Mouse (Mus musculus): ENCODE measurements around the gene Gjd3. TPM values are rescaled to one million over a fixed set of nuclear protein-coding genes. Genes with fewer than 3 reads are reported as not detected.

Gene Gjd3
- polyA plus RNA-seq, 1 experiment from 2014 or later: not detected

DNA sequence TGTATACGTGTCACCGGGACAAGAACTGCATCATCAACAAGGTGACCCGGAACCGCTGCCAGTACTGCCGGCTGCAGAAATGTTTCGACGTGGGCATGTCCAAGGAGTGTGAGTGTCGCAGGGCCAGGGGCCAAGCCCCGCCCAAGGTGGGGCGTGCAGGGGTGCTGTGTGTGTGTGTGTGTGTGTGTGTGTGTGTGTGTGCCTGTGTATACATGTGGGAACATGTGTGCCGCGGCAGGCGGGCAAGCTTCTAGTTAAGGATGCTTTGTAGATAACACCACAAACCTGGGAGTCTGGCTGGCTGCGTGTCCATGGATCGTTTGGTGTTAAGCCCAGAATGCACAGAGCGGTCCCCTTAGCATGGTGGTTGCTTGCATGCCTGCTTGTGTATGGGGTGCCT is 14.7 kb downstream of the Gjd3 start:
- peaks cover 84% of the 10 kb centered on the region for H3K27me3 ChIP-seq (replicated peaks)
- H3K4me1 ChIP-seq: peaks cover 68% of the 10 kb centered on the region
- H3K4me3 ChIP-seq: no peak overlapping the region
- peaks cover 45% of the 10 kb centered on the region for H3K36me3 ChIP-seq
- no peak for ATAC-seq
- no peak overlapping the region for H3K9ac ChIP-seq
- no peak overlapping the region for H3K27ac ChIP-seq
- no peak overlapping the region for H3K4me2 ChIP-seq
- WGBS (ENCODE audit: insufficient replicate concordance): 69% methylated on average over 16 of the region's 16 CpGs
- no peaks in the 10 kb centered on the region for H3K9me3 ChIP-seq (replicated peaks)

DNA sequence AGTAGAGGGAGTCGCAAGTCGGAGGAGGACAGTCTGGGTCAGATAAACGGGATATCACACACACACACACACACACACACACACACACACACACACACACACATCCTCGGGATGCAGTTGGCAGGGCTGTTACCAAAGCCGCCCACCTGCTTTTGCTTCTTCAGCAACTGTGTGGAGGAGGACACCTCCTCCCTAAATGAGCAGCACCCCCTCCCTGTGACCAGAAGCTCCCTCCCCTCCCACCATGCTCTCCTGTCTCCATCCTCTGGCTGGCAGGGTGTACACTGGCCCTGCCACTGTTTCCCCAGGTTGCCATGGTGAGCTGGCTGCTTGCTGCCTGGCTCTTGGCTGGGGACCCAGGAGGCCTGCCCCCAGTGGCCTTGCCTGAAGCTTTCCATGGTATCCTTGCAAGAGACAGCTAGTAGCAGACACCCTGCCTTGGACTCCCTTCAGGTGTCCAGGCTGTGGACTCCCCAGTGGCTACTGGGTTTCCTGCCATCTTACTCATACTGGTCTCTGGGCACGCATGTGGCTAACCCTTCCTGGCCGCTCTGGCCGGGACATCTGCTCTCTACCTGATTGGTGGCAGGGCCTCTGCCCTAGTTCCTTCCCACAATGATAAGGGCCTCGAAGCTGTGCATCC is 16.2 kb downstream of the Gjd3 start:
- peaks cover 37% of the 10 kb centered on the region for H3K36me3 ChIP-seq
- no peak overlapping the region for H3K9ac ChIP-seq

DNA sequence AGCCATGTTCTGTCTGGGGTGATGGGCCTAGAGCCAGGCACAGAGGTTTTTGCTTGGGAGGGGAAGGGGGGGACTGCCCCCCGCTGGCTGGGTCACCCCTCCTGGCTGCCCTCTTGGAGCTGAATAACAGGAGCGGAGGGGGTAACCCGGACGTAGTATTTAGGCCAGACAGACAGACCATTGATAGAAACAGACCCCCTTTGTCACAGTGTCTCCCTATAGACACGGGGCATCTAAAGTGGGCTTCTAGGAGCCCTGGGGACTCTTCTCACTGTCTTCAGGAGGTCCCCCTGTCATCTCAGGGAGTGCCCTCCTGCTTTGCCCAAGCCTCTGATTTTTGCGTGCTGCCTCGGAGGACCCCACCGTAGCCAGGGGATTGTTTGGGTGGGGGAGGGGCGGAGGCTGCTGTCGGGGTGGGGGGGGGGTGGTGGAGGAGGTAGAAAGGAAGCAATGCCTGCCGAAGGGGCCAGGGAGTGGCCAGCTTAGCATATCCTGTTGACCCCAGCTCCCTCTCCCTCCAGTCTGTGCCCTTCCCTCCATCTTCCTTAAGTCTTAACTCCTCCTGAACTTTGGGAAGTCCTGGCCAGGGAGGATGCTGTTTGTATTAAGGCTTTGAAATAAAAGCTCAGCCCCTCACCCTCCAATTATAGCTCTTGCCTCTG is 17.3 kb downstream of the Gjd3 start:
- no peak overlapping the region for H3K4me3 ChIP-seq
- peaks cover 99% of the 10 kb centered on the region for H3K27me3 ChIP-seq (replicated peaks)
- ATAC-seq: no peak
- peak overlapping the region; percentile 70; the same call in 1 of the 2 replicates for H3K27ac ChIP-seq
- 28% methylated on average over 10 of the region's 11 CpGs for WGBS (ENCODE audit: insufficient replicate concordance)
- H3K36me3 ChIP-seq: peaks cover 26% of the 10 kb centered on the region
- no peaks in the 10 kb centered on the region for H3K9me3 ChIP-seq (replicated peaks)
- H3K4me1 ChIP-seq: peaks cover 94% of the 10 kb centered on the region
- H3K4me2 ChIP-seq: peak overlapping the region; percentile 100
- no peak overlapping the region for H3K9ac ChIP-seq

More for the DNA sequence above, 16.2 kb downstream of the Gjd3 start:
- H3K4me1 ChIP-seq: peaks cover 83% of the 10 kb centered on the region
- no peak overlapping the region for H3K4me2 ChIP-seq
- ATAC-seq: no peak
- peaks cover 99% of the 10 kb centered on the region for H3K27me3 ChIP-seq (replicated peaks)
- no peaks in the 10 kb centered on the region for H3K9me3 ChIP-seq (replicated peaks)
- H3K27ac ChIP-seq: no peak overlapping the region
- WGBS (ENCODE audit: insufficient replicate concordance): 23% methylated on average over 6 of the region's 9 CpGs
- H3K4me3 ChIP-seq: no peak overlapping the region

DNA sequence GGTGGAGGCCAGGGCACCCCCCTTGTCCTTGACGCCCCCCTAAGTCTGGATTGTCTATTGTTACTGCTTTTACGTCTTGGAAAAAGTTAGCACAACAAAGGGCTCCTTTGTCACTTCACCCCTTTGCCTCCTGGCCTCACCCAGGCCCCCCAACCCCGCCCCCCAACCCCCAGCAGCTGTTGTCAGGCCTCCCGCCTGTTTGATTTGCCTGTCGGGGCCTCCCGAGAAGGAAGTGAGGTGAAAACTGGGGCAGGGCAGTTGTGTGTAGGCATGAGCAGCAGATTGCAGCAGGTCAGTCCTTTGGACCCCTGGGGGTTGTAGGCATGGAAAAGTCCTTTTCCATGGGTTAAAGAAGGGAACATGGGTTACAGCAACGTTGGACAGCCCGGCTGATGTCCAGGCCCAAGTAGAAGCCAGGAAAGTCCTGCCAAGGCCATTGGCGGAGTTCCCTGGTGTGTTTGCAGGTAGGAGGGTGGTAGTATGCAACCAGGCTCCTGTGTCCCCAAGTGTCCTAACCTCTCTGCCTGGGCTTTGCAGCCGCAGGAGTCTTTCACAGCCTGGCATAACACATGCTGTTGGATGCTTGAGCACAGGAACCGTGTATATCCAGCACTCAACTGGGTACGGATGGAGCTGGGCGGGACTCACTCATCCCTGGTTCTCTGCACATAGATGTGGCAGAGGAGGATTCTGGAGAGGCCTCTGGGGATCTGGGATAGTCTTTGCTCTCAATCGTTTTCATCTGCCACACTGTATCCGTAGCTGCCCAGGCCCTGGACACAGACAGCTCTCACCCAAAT is 18.0 kb downstream of the Gjd3 start:
- Histone ChIP-seq H3K4me1 (peaks cover 94% of the 10 kb centered on the region), H3K4me2 (peak overlapping the region; percentile 100), H3K27ac (peak overlapping the region; percentile 70), H3K36me3 (peaks cover 19% of the 10 kb centered on the region), H3K4me3 (0 out of 2 replicates have a peak overlapping the region, but pooled peaks have one; percentile 3), H3K9ac (no peak overlapping the region), H3K27me3 (replicated peaks) (peaks cover 99% of the 10 kb centered on the region), H3K9me3 (replicated peaks) (no peaks in the 10 kb centered on the region)
- WGBS (ENCODE audit: insufficient replicate concordance): 40% methylated on average over 15 of the region's 15 CpGs
- no peak for ATAC-seq

DNA sequence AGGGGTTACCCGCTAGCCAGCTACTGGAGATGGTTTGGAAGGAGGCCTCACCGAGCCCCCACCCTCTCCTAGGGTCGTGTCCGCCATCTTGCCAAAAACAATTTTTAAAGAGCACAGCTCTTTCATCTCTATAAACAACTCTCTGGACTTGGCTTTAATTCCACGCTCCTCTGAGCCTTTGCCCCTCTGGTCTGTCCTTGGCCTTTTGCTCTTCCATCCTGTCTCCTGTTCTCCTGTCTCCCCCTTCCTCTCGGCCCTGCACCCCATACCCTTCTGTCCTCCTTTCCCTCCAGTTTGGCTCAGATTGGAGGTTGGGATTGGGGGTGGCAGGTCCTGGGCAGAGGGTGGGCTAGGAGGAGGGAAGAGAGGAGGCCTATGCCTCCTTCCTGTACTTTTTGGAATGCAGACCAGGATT is 18.6 kb downstream of the Gjd3 start:
- 25% methylated on average over 6 of the region's 6 CpGs for WGBS (ENCODE audit: insufficient replicate concordance)
- H3K36me3 ChIP-seq: peaks cover 14% of the 10 kb centered on the region
- peaks cover 94% of the 10 kb centered on the region for H3K4me1 ChIP-seq
- no peaks in the 10 kb centered on the region for H3K9me3 ChIP-seq (replicated peaks)
- H3K9ac ChIP-seq: no peak overlapping the region
- peaks cover 94% of the 10 kb centered on the region for H3K27me3 ChIP-seq (replicated peaks)
- peak overlapping the region; percentile 70 for H3K27ac ChIP-seq
- peak overlapping the region; percentile 70 for H3K4me3 ChIP-seq
- no peak for ATAC-seq
- H3K4me2 ChIP-seq: peak overlapping the region; percentile 100

DNA sequence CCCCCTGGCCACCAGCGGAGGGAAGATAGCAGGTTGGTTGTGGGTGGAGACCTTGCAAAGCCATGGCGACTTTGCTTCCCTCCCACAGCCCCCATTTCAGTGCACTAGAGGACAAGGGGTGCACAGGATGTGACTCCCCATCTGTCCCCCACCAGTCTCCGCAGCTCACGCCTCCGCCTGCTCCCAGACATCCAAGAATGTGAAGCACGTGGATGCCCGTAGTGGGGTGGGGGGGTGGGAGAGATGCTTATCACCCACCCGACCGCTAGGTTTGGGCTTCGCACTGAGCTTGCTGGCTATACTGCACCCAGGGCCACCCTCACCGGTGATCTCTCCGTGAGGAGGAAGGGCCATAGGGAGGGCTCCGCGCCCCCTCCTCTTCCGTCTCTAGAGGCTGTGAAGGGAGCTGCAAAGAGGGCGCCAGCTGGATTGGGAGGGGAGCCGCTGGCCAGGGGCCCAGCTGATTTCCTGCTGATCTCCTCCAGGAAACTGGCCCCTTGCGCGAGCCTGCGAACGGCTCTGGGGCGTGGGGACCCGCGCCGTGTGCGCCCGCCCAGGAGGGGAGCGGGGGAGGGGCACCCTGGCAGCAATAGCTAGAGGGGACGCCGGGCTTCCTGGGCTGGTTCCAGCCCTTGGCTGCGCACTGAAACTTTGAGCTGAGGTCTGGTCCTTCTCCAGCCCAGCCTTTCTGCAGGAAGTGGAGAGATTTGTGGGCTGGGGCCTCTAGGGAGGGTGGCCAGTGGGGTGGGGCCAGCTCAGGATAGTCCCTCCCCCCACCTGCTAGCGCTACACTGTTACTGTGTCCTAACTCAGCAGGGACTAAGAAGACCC is 19.4 kb downstream of the Gjd3 start:
- WGBS (ENCODE audit: insufficient replicate concordance): under 1% methylated on average over 32 of the region's 32 CpGs
- Histone ChIP-seq H3K27ac (peak overlapping the region; percentile 70), H3K9ac (0 out of 2 replicates have a peak overlapping the region, but pooled peaks have one; percentile 6), H3K36me3 (peaks cover 14% of the 10 kb centered on the region), H3K4me3 (peak overlapping the region; percentile 70), H3K27me3 (replicated peaks) (peaks cover 85% of the 10 kb centered on the region), H3K4me1 (peaks cover 92% of the 10 kb centered on the region), H3K9me3 (replicated peaks) (no peaks in the 10 kb centered on the region), H3K4me2 (peak overlapping the region; percentile 100)
- peak; percentile 24 for ATAC-seq

DNA sequence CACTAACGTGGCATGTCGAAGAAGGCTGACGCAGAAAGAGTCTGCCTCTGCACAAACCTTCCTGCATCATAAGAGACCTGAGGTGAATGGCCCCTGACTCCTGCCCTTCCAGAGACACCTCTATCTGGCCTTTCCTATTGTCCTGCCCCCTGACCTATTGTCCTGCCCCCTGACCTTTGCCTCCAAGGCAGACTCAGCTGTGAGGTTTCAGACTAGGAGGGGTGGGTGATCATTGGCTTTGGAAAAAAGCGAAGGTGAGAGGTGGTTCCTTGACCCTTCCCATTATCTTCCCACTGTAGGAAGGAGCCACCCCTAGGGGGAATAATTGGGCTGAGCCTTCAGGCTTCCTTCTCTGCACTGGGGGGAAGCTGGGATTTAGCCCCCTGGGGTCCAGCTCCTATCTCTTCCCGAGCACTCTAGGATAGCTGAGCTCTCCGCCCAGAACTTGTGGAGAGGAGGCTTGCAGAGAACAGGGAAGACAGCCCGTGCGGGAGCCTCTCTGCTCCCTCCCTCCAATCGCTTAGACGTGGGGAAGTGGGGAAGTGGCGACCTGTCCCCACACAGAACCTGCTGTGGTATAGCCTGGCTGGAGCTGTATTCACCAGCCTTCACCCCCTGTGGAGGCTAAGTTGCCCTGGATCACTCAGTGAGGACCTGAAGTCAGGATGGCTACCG is 20.3 kb downstream of the Gjd3 start:
- 0 out of 2 replicates have a peak overlapping the region, but pooled peaks have one; percentile 6 for H3K9ac ChIP-seq
- peak overlapping the region; percentile 70 for H3K4me3 ChIP-seq
- no peaks in the 10 kb centered on the region for H3K9me3 ChIP-seq (replicated peaks)
- 4% methylated on average over 12 of the region's 12 CpGs for WGBS (ENCODE audit: insufficient replicate concordance)
- peak overlapping the region; percentile 100 for H3K4me2 ChIP-seq
- peaks cover 11% of the 10 kb centered on the region for H3K36me3 ChIP-seq
- H3K4me1 ChIP-seq: peaks cover 87% of the 10 kb centered on the region
- no peak for ATAC-seq
- H3K27ac ChIP-seq: peak overlapping the region; percentile 70
- peaks cover 77% of the 10 kb centered on the region for H3K27me3 ChIP-seq (replicated peaks)

DNA sequence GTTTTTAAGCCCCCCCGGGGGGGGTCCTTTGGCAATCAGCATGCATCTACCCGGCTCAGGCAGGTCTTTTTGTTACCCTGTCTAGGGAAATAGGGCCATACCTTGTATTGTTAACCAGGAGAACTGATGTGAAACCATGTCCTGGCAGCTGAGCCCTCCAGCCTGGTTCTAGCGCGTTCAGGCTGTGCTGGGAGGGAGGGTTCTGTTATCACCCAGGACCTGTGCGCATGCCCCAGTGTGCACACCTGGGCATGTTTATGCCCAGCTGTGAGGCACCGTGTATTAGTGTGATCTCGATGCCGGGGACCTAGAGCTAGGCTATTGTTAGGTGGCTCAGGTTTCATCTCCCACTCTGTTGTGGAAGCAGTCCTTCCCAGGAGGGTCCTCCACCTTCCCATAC is 21.1 kb downstream of the Gjd3 start:
- no peaks in the 10 kb centered on the region for H3K9me3 ChIP-seq (replicated peaks)
- WGBS (ENCODE audit: insufficient replicate concordance): 17% methylated on average over 8 of the region's 8 CpGs
- no peak overlapping the region for H3K27ac ChIP-seq
- no peak overlapping the region for H3K9ac ChIP-seq
- peak overlapping the region; percentile 100 for H3K4me2 ChIP-seq
- peaks cover 71% of the 10 kb centered on the region for H3K27me3 ChIP-seq (replicated peaks)
- H3K36me3 ChIP-seq: peaks cover 5% of the 10 kb centered on the region
- peaks cover 81% of the 10 kb centered on the region for H3K4me1 ChIP-seq
- H3K4me3 ChIP-seq: peak overlapping the region; percentile 70
- ATAC-seq: no peak

DNA sequence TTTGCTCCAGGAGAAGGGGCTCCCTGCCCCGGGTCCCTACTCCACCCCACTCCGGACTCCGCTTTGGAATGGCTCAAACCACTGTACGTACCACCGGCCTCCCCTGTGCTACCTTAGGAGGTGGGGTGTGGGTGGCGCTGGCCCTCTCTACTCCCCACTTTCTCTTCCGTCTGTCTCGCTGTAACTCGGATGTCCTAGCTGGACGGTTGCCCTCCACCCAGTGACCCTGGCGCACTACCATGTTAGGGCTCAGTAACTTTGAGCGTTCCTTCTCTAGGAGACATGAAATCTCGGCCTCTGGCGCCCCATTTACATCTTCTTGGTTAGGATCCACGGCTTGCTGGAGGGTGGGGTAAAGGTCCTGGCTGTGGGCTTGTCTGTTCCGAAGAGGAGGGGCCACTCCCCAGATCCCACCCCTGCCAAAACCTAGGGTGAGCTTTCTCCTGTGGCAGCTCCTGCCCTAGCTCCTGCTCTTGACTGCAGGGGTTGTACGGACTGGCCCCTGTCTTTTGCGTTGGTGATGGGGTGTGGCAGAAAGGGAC is 21.7 kb downstream of the Gjd3 start:
- Histone ChIP-seq H3K27me3 (replicated peaks) (peaks cover 64% of the 10 kb centered on the region), H3K9ac (peak overlapping the region; percentile 75), H3K4me1 (peaks cover 80% of the 10 kb centered on the region), H3K4me3 (peak overlapping the region; percentile 70), H3K36me3 (no peaks in the 10 kb centered on the region), H3K4me2 (peak overlapping the region; percentile 100), H3K27ac (peak overlapping the region; percentile 11; the same call in 1 of the 2 replicates), H3K9me3 (replicated peaks) (no peaks in the 10 kb centered on the region)
- ATAC-seq: no peak
- WGBS (ENCODE audit: insufficient replicate concordance): 7% methylated on average over 18 of the region's 18 CpGs

DNA sequence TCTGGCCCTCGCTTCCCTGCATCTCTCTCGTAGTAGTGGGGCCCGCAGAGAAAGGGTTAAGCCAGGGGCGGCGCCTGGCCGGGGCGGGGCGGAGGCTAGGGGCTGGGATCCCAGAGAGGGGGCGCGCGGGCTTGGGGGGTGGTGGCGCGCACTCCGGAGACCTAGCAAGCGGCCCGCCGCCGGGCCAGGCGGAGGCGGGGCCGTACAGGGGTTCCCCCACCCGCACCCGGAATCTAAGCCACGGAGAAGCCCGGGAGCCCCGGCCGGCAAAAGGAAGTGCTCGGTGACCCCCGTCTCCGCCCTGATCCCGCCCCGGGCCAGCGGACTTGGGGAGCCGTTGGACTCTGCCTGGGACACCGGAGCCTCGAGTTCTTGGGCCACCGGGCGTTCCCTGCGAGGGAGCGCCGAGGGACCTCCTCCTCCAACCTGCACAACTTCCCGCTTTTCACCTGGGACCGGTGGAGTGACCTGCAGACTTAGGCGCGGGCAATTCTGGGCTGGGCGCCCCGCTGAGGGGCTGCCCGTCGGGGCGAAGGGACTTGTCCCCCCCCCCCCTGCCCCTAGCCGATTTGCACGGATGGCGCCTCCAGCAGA is 22.4 kb downstream of the Gjd3 start:
- peak overlapping the region; percentile 75 for H3K9ac ChIP-seq
- peak overlapping the region; percentile 70 for H3K4me3 ChIP-seq
- ATAC-seq: peak; percentile 33
- peaks cover 80% of the 10 kb centered on the region for H3K4me1 ChIP-seq
- H3K4me2 ChIP-seq: peak overlapping the region; percentile 100
- H3K27me3 ChIP-seq (replicated peaks): peaks cover 62% of the 10 kb centered on the region
- H3K36me3 ChIP-seq: no peaks in the 10 kb centered on the region
- no peaks in the 10 kb centered on the region for H3K9me3 ChIP-seq (replicated peaks)
- under 1% methylated on average over 53 of the region's 53 CpGs for WGBS (ENCODE audit: insufficient replicate concordance)
- peak overlapping the region; percentile 73; the same call in 1 of the 2 replicates for H3K27ac ChIP-seq
